Mouse (Mus musculus) lung, postnatal 4 days (tissue): Measurements from ENCODE around the gene Olfr1513.
"Not testable (repeated sequence)": the region's sequence is repeated elsewhere in the genome, so short reads cannot be mapped to it uniquely, and the experiment has no call there.

Source experiments
- DNase-seq, 2 experiments: peaks; one replicate each; pipeline ENCODE4 v3.0.0; 2021

Gene Olfr1513

GRCm38 (mm10) chr14:52306100-52306499 lies 50.1 kb downstream of the Olfr1513 start:
- no peak for DNase-seq

- DNase-seq: peak; percentile 94
These were observed 51.5 kb downstream of the Olfr1513 start, which contains the start of gene Mettl3 for GRCm38 (mm10) chr14:52304644-52305271. Mettl3 (minus strand) TSS chr14:52305128.

DNA sequence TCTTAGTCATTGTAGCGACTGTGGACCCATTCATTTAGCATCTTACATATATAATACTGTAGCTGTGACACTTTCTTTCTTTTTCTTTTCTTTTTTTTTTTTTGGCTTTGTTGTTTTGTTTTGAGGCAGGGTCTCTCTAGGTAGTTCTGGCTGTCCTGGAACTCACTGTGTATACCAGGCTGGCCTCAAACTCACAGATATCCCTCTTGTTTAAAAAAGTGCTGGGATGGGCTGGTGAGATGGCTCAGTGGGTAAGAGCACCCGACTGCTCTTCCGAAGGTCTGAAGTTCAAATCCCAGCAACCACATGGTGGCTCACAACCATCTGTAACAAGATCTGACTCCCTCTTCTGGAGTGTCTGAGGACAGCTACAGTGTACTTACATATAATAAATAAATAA lies 52.7 kb downstream of the Olfr1513 start:
- not testable (repeated sequence) for DNase-seq
